Mouse (Mus musculus) ovary, postnatal 36 days (tissue): ENCODE measurements around the gene Atad3a.
A peak's percentile ranks its signal among the peaks of the same experiment; 100 is the strongest.
"Not testable (repeated sequence)": the region's sequence is repeated elsewhere in the genome, so short reads cannot be mapped to it uniquely, and the experiment has no call there.

Source experiments
- DNase-seq: peaks from one replicate; pipeline ENCODE4 v3.0.0; 2022; ENCODE audit warnings: low spot score, mixed read lengths

Gene Atad3a

DNA sequence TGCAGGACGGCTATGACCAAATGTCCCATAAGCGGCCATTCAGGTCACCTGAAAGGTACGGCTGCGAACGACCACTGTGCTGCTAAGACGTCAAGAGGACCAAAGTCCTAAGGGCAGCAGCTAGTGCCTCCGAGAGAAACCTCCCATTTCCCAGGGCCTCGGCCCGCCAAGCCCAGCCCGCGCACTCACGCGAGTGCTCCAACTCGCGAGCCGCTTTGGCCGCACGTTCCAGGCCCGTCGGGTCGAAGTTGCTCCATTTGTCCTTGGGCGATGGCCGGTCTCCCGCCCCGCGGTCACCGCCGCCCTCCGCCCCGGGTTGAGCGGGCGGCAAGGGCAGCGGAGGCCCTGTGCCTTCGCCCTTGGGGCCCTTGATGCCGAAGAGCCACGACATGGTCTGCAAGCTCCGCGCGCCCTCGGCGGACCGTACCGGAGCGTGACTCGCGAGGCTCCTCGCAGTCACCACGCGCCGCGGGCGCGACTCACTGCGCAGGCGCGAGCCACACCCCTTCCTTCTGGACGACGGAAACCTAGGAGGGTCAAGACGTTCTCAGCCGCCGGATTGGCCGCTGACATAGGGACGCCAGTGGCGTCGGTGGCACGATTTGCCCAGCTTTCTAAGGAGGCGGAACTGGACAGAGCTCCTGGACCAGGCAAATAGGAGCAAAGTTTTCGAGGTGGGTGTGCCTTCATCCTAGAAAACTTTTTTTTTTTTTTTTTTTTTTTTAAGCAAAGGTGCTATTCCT lies at the start of gene Atad3a:
Atad3a (minus strand) TSS at position 481 of the 743 bp plus-strand sequence.
- DNase-seq, result peak; percentile 96

DNA sequence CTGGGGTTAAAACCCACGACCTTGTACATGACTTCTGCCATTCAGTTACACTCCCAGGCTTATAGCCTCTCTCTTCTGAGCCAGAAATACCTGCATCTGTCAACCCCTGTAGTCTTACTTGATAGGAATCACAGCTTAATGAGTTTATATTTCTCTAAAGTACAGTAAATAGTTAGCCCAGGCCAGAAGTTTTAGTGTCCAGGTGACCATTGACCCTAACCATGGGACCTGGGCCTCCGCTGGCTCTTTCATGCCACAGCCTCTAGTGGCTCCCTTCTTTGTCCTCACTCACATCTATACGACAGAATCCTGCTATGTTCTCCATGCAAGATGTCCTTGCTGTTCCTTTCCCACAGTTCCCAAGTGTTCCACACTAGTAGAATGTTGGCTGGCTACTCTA lies 46.9 kb upstream of the Atad3a start:
- no peak for DNase-seq

- DNase-seq, result peak; percentile 95
Observed at GRCm38 (mm10) chr4:155803340-155804041, 42.6 kb upstream of the Atad3a start.

DNA sequence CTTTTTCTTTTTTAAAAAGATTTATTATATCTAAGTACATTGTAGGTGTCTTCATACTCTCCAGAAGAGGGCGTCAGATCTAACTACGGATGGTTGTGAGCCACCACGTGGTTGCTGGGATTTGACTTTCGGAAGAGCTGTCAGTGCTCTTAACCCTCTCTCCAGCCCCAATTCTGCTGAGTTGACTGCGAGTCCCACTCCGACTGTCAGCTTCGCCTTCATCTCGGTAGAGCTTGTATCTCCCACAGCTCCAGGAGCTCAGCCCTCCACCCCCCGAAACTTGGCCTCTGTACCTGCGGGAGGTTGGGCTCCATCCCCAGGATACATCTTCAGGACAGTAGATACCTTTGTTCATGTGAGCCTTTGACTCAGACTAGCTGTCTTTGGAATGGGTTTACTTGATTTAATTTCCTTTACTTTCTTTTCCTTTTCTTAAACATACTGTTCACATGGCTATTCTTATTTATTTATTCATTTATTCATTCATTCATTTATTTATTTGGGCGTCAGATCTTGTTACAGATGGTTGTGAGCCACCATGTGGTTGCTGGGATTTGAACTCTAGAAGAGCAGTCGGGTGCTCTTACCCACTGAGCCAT lies 41.9 kb upstream of the Atad3a start, which contains the start of gene Mrpl20:
Mrpl20 (plus strand) TSS at position 138 of the 599 bp plus-strand sequence.
- no peak for DNase-seq

DNA sequence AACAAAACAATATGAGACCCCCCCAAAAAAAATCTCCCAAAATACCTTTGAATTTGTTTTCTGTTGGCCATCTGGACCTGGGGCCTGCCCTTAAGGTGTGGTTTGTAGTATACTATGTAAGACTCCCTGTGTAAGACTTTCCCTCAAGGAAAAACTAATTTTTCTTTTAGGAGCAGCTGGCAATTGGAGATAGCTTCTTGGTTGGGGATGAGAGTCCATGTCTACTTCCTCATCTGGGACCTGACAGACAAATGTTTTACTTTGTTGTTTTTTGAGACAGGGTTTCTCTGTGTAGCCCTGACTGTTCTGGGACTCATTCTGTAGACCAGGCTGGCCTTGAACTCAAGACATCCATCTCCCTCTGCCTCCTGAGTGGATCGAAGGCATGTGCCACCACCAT lies 41.2 kb upstream of the Atad3a start:
- DNase-seq, result no peak

GRCm38 (mm10) chr4:155793730-155794129 lies 32.8 kb upstream of the Atad3a start:
- no peak for DNase-seq

DNA sequence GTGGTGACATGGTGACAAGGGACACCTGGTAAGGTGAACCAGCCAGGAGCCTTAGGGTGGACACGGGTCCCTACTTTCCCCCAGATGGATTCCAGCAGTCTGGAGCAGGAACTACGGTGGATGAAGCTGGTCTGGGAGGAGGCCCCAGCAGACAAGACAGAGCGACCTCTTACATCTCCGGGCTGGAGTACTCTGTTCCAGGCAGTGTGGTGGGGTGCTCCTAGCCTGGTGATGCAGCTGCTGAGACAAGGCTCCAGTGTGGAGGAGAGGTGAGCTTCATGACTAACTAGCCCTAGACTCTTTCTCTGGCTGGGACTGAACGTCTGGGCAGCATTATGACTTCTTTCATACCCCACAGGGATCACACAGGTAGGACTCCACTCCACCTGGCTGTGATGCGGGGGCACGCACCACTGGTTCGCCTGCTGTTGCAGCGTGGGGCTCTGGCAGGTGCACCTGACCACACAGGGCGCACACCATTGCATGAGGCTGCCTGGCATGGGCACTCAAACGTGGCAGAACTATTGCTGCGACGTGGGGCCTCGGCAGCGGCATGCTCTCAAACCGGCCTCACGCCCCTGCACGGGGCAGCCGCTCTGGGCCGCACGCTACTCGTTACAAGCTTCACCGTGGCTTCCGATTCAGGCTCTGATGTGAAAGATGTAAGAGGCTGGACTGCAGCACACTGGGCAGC lies 30.5 kb upstream of the Atad3a start:
- DNase-seq, result no peak

- DNase-seq, result no peak
Observed at GRCm38 (mm10) chr4:155790650-155791161, 29.8 kb upstream of the Atad3a start.

GRCm38 (mm10) chr4:155790021-155790489 lies 29.2 kb upstream of the Atad3a start, which contains the start of gene Ankrd65:
Gene Ankrd65, plus strand, starts transcription at chr4:155790439.
- no peak for DNase-seq

- not testable (repeated sequence) for DNase-seq
Observed at GRCm38 (mm10) chr4:155788833-155789232, 27.9 kb upstream of the Atad3a start.

DNA sequence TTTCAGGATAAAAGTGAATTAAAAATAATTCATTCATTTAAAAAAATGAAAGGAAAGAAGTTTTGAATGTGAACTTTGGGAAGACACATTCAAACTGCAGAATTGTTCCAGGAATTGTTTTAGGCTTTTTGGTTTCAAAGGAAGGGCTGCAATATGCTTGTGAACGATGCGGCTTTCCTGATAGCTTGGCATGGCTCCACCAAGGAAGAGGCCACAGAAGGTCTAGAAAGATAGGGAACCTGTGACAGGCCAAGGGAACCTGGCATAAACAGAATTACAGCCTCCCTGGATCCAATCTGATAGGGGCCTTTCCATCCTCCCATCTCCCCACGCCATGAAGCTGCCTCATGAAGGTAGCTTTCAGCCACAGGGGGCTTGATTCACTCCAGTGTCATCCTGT lies 27.4 kb upstream of the Atad3a start:
- DNase-seq, result no peak

GRCm38 (mm10) chr4:155785819-155786218 lies 24.9 kb upstream of the Atad3a start, which contains the start of gene Tmem88b:
Gene Tmem88b, minus strand, starts transcription at chr4:155785874.
- DNase-seq, result no peak

DNA sequence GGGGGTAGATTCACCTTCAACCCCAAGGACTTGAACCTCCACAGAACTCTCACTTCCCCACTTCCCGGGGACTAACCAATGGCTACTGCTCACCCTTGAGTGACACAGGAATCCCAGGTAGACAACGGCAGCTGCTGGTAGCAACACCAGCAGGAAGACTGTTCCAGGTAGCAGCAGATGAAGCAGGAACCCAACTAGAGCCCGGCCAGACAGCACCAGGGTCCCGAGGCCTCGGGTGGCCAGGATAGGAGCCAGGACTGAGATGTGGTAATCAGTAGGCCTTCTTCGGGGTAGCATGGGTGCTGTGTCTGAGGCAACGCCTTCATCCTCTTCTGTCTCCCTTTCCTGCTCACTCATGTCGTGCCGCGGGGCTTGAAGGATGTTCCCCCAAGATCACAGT lies 24.4 kb upstream of the Atad3a start:
- DNase-seq, result no peak

DNA sequence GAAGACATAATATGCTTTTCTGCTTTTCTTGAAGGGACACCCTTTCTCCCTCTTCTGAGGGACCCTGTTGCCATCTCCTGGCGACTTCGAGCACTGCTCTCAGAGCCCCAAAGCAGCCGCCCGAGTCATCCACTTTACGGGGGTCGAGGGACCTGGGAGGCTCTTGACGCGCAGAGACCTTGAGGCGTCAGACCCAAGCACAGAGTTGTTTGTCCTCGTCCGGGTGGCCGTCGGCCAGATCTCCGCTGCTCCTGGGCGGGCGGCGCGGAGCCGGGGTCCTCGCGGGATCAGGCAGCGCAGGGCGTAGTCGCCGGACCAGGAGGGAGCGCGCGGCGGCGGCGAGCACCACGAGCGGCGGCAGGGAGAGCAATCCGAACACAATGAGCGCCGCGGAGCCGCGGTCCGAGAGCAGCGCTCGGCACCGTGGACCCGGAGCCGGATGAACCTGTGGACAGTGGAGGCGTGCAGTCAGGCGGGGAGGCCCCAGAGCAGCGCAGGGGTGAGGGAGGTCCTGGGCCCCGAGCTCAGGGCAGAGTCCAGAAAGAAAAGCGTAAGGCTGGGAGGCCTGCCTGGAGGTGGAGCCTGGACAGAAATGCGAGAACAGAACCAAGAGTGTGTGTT lies 23.3 kb upstream of the Atad3a start:
- DNase-seq, result peak; percentile 84

GRCm38 (mm10) chr4:155783486-155784080 lies 22.7 kb upstream of the Atad3a start:
- no peak for DNase-seq

DNA sequence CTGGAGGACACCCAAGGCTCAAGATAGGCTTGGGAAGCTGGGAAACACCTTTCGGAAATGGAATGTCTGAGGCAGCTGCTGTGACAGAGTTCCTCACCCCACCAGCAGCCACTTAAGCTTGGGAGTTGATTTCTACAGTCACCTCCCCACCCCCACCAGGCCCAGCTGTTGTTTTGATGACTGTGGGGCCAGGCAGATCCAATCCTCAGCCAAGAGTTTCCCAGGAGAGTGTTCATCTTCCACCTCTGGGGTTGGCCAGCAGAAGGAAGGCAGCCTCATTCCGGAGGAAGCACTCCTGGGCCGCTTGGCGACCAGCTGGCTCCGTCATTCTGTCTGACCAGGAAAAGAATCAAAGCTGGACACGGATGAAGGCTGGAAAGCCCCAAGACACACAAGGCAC lies 20.0 kb upstream of the Atad3a start:
- peak; percentile 58 for DNase-seq

DNA sequence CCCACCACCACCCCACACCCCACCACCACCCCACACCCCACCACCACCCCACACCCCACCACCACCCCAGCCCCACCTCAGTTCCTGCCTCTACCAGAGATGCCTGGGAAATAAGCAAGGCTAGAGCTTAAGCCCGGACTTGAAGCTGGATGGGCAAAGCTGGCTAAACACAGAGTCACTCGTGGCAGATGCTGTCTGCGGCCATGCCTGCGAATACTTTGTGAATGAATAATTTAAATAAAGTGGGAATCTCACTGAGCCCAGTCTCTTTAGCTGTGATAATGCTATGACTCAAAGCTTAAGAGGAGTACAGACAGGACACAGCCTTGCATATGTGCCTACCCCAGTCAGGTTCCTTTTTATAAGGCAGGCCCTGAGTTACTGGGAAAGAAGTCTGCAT lies 18.6 kb upstream of the Atad3a start:
- DNase-seq, result no peak

DNA sequence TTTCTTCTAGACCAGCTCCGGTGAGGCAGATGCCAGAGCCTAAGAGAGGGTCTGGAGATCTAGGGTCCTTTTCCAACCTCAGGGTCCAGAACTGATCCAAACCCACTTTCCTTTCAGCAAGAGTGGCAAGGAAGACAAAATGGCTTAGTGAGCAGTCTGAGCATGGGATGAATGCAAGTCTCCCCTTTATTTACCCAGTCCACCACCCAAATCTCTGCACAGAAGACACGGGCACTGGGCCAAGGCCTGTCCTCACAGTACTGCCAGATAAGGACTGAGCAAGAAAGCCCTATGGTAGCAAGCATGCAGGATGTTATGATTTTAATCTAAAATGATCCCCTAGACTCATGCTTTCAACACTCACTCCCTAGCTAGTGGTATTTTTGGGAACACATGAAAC lies 16.9 kb upstream of the Atad3a start:
- DNase-seq, result peak; percentile 72

- DNase-seq, result no peak
Observed at GRCm38 (mm10) chr4:155776704-155777335, 15.9 kb upstream of the Atad3a start.

DNA sequence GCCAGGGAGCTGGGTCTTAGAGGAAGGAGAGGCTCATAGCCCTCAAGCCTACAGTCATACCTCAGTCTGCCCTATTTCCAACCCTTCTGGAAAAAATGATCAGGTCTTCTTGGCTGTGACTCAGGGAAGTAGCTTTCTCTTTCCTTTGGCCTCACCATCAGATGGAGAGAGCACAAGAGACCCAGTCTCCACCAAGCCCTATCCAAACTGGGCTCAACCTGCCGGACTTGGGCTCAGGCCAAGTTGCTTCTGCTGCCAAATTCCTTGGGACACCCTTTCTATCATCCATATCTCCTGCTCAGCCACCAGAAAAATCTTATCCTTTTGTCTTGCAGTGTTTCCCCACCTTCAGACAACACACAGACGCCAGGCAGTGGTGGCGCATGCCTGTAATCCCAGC lies 15.0 kb upstream of the Atad3a start:
- no peak for DNase-seq
